Mouse (Mus musculus) heart, postnatal 0 days (tissue): Measurements from ENCODE around the gene Tmem176a. TPM values are rescaled to one million over a fixed set of nuclear protein-coding genes. Genes with fewer than 3 reads are reported as not detected.
"Not testable (repeated sequence)": the region's sequence is repeated elsewhere in the genome, so short reads cannot be mapped to it uniquely, and the experiment has no call there.

Experiments used
- ATAC-seq: fragments of 200-750 bp; cut with Nextera tagmentation; 2 replicates; pipeline ENCODE4 v1.8.0; 2017; ENCODE audit warnings: low read depth, moderate number of reproducible peaks, moderate library complexity; ENCODE audit not compliant: insufficient read depth
- DNase-seq: peaks from one replicate; pipeline ENCODE4 v3.0.0-alpha.2; 2016; ENCODE audit warnings: low spot score
- H3K27ac ChIP-seq: fragments of 300-500 bp; sonication (generic); 2 replicates; pipeline ENCODE4 v1.5.1; 2014; ENCODE audit warnings: low read depth, mild to moderate bottlenecking
- H3K27me3 ChIP-seq: fragments of 300-500 bp; sonication (generic); 2 replicates; pipeline ENCODE4 v1.6.1; 2014; ENCODE audit warnings: low read length, mixed read lengths; ENCODE audit not compliant: control insufficient read depth, insufficient read depth
- H3K36me3 ChIP-seq: fragments of 300-500 bp; sonication (generic); replicated peaks from 2 replicates; pipeline ENCODE4 v1.6.1; 2014; ENCODE audit warnings: low read length, mixed read lengths; ENCODE audit not compliant: control insufficient read depth, insufficient read depth
- H3K4me1 ChIP-seq: fragments of 300-500 bp; sonication (generic); 2 replicates; pipeline ENCODE4 v1.6.1; 2014; ENCODE audit warnings: antibody characterized with exemption; ENCODE audit not compliant: control insufficient read depth, insufficient read depth
- H3K4me2 ChIP-seq: fragments of 300-500 bp; sonication (generic); 2 replicates; pipeline ENCODE4 v1.6.1; 2014; ENCODE audit warnings: low read depth, mild to moderate bottlenecking, low read length, moderate library complexity
- H3K4me3 ChIP-seq: fragments of 300-500 bp; sonication (generic); 2 replicates; pipeline ENCODE4 v1.5.1; 2014; ENCODE audit warnings: low read depth, low read length
- H3K9ac ChIP-seq: fragments of 300-500 bp; sonication (generic); replicated peaks from 2 replicates; pipeline ENCODE4 v1.6.1; 2014; ENCODE audit warnings: low read depth, low read length, mixed read lengths
- H3K9me3 ChIP-seq: fragments of 300-500 bp; sonication (generic); replicated peaks from 2 replicates; pipeline ENCODE4 v1.6.1; 2016; ENCODE audit warnings: low read length; ENCODE audit not compliant: control insufficient read depth
- CTCF ChIP-seq: IDR thresholded peaks from 2 replicates; pipeline ENCODE4 v1.5.1; 2016; ENCODE audit warnings: antibody characterized with exemption, control low read depth, low read depth
- EP300 ChIP-seq: IDR thresholded peaks from 2 replicates; pipeline ENCODE4 v1.6.1; 2016; ENCODE audit warnings: antibody characterized with exemption, low read depth
- WGBS: fragments of 180-500 bp; shearing (Covaris S2); extraction: QIAGEN DNeasy Blood & Tissue Kit; methylation state at CpG from one replicate; pipeline ENCODE4 v1.1.7; 2014; 5-methylcytosine and 5-hydroxymethylcytosine counted together
- polyA plus RNA-seq: library from polyadenylated mRNA; unstranded; fragments of >200 nt; fragmentation: Nextera tagmentation; extraction: Ambion mirVana; gene quantifications from 2 replicates; pipeline ENCODE4 v1.2.1, GENCODE M21; 2015
- total RNA-seq: library from RNA; depleted of rRNA; stranded (reverse); fragments of >200 nt; gene quantifications from 2 replicates; pipeline ENCODE4 v1.2.3, GENCODE M21; 2014; ENCODE audit warnings: low replicate concordance

The Tmem176a gene
- total and polyA plus RNA-seq, 2 experiments from 2014 or later: 53.4 to 54.2 TPM

- ATAC-seq (no peak), DNase-seq (no peak)
- Histone ChIP-seq H3K9ac (no peak overlapping the region), H3K4me1 (no peaks in the 10 kb centered on the region), H3K27me3 (no peaks in the 10 kb centered on the region), H3K9me3 (peaks cover 4% of the 10 kb centered on the region; the same call in 1 of the 2 replicates), H3K4me3 (no peak overlapping the region), H3K36me3 (no peaks in the 10 kb centered on the region), H3K4me2 (no peak overlapping the region), H3K27ac (no peak overlapping the region)
- no peak for TF ChIP-seq EP300
- no peak for TF ChIP-seq CTCF
- WGBS: 54% methylated on average over 3 of the region's 3 CpGs
These were observed 31.1 kb upstream of the Tmem176a start for GRCm38 (mm10) chr6:48809494-48810219.

GRCm38 (mm10) chr6:48815013-48815412 is 25.7 kb upstream of the Tmem176a start:
- Histone ChIP-seq H3K4me3 (no peak overlapping the region), H3K9me3 (no peaks in the 10 kb centered on the region), H3K27me3 (no peaks in the 10 kb centered on the region), H3K9ac (no peak overlapping the region), H3K27ac (no peak overlapping the region), H3K4me2 (no peak overlapping the region), H3K36me3 (no peaks in the 10 kb centered on the region), H3K4me1 (no peaks in the 10 kb centered on the region)
- DNase-seq (no peak), ATAC-seq (no peak)
- TF ChIP-seq EP300: no peak

GRCm38 (mm10) chr6:48817815-48818214 is 22.9 kb upstream of the Tmem176a start:
- Histone ChIP-seq H3K4me3 (no peak overlapping the region), H3K4me1 (no peaks in the 10 kb centered on the region), H3K9ac (no peak overlapping the region), H3K36me3 (no peaks in the 10 kb centered on the region), H3K9me3 (no peaks in the 10 kb centered on the region), H3K4me2 (no peak overlapping the region), H3K27me3 (no peaks in the 10 kb centered on the region), H3K27ac (no peak overlapping the region)
- ATAC-seq: no peak
- DNase-seq: peak; percentile 80
- 3% methylated on average over 6 of the region's 6 CpGs for WGBS
- TF ChIP-seq CTCF: peak; percentile 90
- no peak for TF ChIP-seq EP300

- not testable (repeated sequence) for H3K4me3 ChIP-seq, H3K27me3 ChIP-seq, H3K9ac ChIP-seq, H3K4me2 ChIP-seq, ATAC-seq, H3K27ac ChIP-seq, H3K9me3 ChIP-seq, DNase-seq, H3K4me1 ChIP-seq, H3K36me3 ChIP-seq
- WGBS: 84% methylated on average over 7 of the region's 7 CpGs
These were observed 18.5 kb upstream of the Tmem176a start for GRCm38 (mm10) chr6:48821991-48822785.

GRCm38 (mm10) chr6:48825016-48825415 is 15.7 kb upstream of the Tmem176a start:
- H3K9me3 ChIP-seq: no peaks in the 10 kb centered on the region

More at GRCm38 (mm10) chr6:48825016-48825415, 15.7 kb upstream of the Tmem176a start:
- Histone ChIP-seq H3K4me3 (no peak overlapping the region), H3K36me3 (no peaks in the 10 kb centered on the region), H3K4me2 (no peak overlapping the region), H3K27me3 (no peaks in the 10 kb centered on the region), H3K9ac (no peak overlapping the region), H3K4me1 (peaks cover 4% of the 10 kb centered on the region; the same call in 1 of the 2 replicates), H3K27ac (no peak overlapping the region)
- ATAC-seq: no peak
- no peak for DNase-seq
- 72% methylated on average over 7 of the region's 7 CpGs for WGBS
- TF ChIP-seq EP300 (no peak), CTCF (no peak)
